Mouse (Mus musculus) forebrain, postnatal 0 days (tissue): ENCODE data around the gene Gimap7. TPM values are rescaled to one million over a fixed set of nuclear protein-coding genes. Genes with fewer than 3 reads are reported as not detected.

Experiments
- ATAC-seq: fragments of 200-750 bp; cut with Nextera tagmentation; 2 replicates; pipeline ENCODE4 v1.8.0; 2017; ENCODE audit warnings: mild to moderate bottlenecking, moderate library complexity
- DNase-seq: peaks from one replicate; pipeline ENCODE4 v3.0.0-alpha.2; 2015
- H3K27ac ChIP-seq: fragments of 300-500 bp; sonication (generic); 2 replicates; pipeline ENCODE4 v1.5.1; 2014; ENCODE audit warnings: low read depth, mild to moderate bottlenecking, antibody characterized with exemption, low read length, moderate library complexity, mixed read lengths
- H3K27me3 ChIP-seq: fragments of 300-500 bp; sonication (generic); 2 replicates; pipeline ENCODE4 v1.6.1; 2014; ENCODE audit warnings: mild to moderate bottlenecking, low read length, mixed read lengths; ENCODE audit not compliant: insufficient read depth
- H3K36me3 ChIP-seq: fragments of 300-500 bp; sonication (generic); 2 replicates; pipeline ENCODE4 v1.6.1; 2014; ENCODE audit warnings: mild to moderate bottlenecking, moderate library complexity; ENCODE audit not compliant: insufficient read depth
- H3K4me1 ChIP-seq: fragments of 300-500 bp; sonication (generic); 2 replicates; pipeline ENCODE4 v1.6.1; 2014; ENCODE audit warnings: antibody characterized with exemption; ENCODE audit not compliant: insufficient read depth
- H3K4me2 ChIP-seq: fragments of 300-500 bp; sonication (generic); 2 replicates; pipeline ENCODE4 v1.6.1; 2014; ENCODE audit warnings: low read depth, mild to moderate bottlenecking, moderate library complexity
- H3K4me3 ChIP-seq: fragments of 300-500 bp; sonication (generic); 2 replicates; pipeline ENCODE4 v1.5.1; 2014; ENCODE audit warnings: low read depth, low read length, mixed read lengths
- H3K9ac ChIP-seq: fragments of 300-500 bp; sonication (generic); 2 replicates; pipeline ENCODE4 v1.6.1; 2014; ENCODE audit warnings: mild to moderate bottlenecking
- H3K9me3 ChIP-seq: fragments of 300-500 bp; sonication (generic); 2 replicates; pipeline ENCODE4 v1.6.1; 2016; ENCODE audit warnings: low read length
- CTCF ChIP-seq: sonication (generic); IDR thresholded peaks from 2 replicates; pipeline ENCODE4 v1.5.1; 2016; ENCODE audit warnings: antibody characterized with exemption, control low read depth, low read depth
- WGBS: fragments of 180-500 bp; shearing (Covaris S2); extraction: QIAGEN DNeasy Blood & Tissue Kit; methylation state at CpG from one replicate; pipeline ENCODE4 v1.1.7; 2014; 5-methylcytosine and 5-hydroxymethylcytosine counted together
- polyA plus RNA-seq: library from polyadenylated mRNA; unstranded; fragments of >200 nt; fragmentation: Nextera tagmentation; extraction: Ambion mirVana; gene quantifications from 2 replicates; pipeline ENCODE4 v1.2.1, GENCODE M21; 2015
- total RNA-seq: library from RNA; depleted of rRNA; stranded (reverse); fragments of >200 nt; gene quantifications from 2 replicates; pipeline ENCODE4 v1.2.3, GENCODE M21; 2014

The Gimap7 gene
- total and polyA plus RNA-seq, 2 experiments from 2014 or later: not detected

DNA sequence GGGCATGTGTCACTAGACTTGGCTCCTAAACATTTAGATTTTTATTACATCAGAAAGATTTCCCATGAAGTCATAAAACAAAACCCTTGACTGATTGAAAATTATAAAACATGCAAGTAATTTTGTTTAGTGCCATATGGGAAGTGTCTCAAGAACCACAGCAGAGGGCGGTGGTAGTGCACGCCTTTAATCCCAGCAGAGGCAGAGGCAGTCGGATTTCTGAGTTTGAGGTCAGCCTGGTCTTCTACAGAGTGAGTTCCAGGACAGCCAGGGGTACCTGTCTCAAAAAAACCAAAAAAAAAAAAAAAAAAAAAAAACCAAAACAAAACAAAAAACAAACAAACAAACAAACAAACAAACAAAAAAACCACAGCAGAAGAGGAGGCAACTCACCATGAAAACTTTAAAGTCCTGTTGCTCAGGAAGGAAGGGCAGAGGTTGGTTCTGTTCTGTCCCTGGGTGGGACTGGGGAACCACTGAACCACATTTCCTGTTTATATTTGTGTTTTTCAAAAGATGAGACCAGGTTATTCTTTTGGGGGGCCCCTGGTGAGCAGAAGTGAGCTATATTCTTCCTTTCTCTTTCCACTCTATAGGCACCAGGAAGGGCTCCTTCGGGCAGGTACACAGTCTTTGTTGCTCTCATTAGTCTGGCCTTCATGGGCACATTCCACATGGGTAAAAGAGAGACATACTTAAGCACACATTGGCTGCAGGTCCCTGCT, 21.4 kb upstream of the Gimap7 start:
- no peaks in the 10 kb centered on the region for H3K4me1 ChIP-seq
- TF ChIP-seq CTCF: no peak
- no peak for DNase-seq
- no peaks in the 10 kb centered on the region for H3K36me3 ChIP-seq
- no peak for ATAC-seq
- 77% methylated on average over 4 of the region's 4 CpGs for WGBS
- H3K27ac ChIP-seq: no peak overlapping the region
- H3K27me3 ChIP-seq: no peaks in the 10 kb centered on the region
- H3K9me3 ChIP-seq: no peaks in the 10 kb centered on the region
- no peak overlapping the region for H3K4me2 ChIP-seq
- H3K4me3 ChIP-seq: no peak overlapping the region
- no peak overlapping the region for H3K9ac ChIP-seq

DNA sequence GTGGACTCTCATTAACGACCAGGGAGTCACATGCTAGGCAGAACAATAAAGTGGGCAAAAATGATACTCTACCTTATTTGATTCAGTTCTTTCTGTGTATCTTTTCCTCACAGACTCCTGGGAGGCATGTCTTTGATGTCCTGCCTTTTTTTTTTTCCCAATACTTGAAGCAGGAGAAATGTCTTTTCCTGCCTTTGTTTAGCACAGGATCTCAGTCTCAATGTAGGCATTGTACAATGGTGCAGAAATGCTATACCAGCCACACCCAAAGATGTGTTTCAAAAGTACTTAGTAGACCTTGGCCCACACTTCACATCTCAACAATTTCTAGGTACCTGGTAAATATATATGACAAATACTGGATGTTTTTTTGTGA, 20.9 kb upstream of the Gimap7 start:
- no peaks in the 10 kb centered on the region for H3K36me3 ChIP-seq
- no peak for TF ChIP-seq CTCF
- WGBS: 16% methylated on average over 1 of the region's 1 CpGs
- H3K4me1 ChIP-seq: no peaks in the 10 kb centered on the region
- H3K27ac ChIP-seq: no peak overlapping the region
- no peak overlapping the region for H3K9ac ChIP-seq
- H3K4me2 ChIP-seq: no peak overlapping the region
- H3K4me3 ChIP-seq: no peak overlapping the region
- ATAC-seq (no peak), DNase-seq (no peak)
- H3K27me3 ChIP-seq: no peaks in the 10 kb centered on the region
- H3K9me3 ChIP-seq: no peaks in the 10 kb centered on the region

- DNase-seq (no peak), ATAC-seq (no peak)
- no peaks in the 10 kb centered on the region for H3K36me3 ChIP-seq
- TF ChIP-seq CTCF: no peak
- H3K9ac ChIP-seq: no peak overlapping the region
- no peak overlapping the region for H3K27ac ChIP-seq
- no peaks in the 10 kb centered on the region for H3K27me3 ChIP-seq
- no peaks in the 10 kb centered on the region for H3K9me3 ChIP-seq
- no peaks in the 10 kb centered on the region for H3K4me1 ChIP-seq
- no peak overlapping the region for H3K4me3 ChIP-seq
- 74% methylated on average over 7 of the region's 7 CpGs for WGBS
- no peak overlapping the region for H3K4me2 ChIP-seq
Measured at GRCm38 (mm10) chr6:48698066-48698856, 20.2 kb upstream of the Gimap7 start.

GRCm38 (mm10) chr6:48698888-48699287, 19.5 kb upstream of the Gimap7 start:
- ATAC-seq: no peak
- Histone ChIP-seq H3K36me3 (no peaks in the 10 kb centered on the region), H3K4me2 (no peak overlapping the region), H3K9ac (no peak overlapping the region), H3K27ac (no peak overlapping the region), H3K4me3 (no peak overlapping the region), H3K27me3 (no peaks in the 10 kb centered on the region), H3K4me1 (no peaks in the 10 kb centered on the region), H3K9me3 (no peaks in the 10 kb centered on the region)
- DNase-seq: no peak
- no peak for TF ChIP-seq CTCF
- WGBS: 83% methylated on average over 3 of the region's 3 CpGs

DNA sequence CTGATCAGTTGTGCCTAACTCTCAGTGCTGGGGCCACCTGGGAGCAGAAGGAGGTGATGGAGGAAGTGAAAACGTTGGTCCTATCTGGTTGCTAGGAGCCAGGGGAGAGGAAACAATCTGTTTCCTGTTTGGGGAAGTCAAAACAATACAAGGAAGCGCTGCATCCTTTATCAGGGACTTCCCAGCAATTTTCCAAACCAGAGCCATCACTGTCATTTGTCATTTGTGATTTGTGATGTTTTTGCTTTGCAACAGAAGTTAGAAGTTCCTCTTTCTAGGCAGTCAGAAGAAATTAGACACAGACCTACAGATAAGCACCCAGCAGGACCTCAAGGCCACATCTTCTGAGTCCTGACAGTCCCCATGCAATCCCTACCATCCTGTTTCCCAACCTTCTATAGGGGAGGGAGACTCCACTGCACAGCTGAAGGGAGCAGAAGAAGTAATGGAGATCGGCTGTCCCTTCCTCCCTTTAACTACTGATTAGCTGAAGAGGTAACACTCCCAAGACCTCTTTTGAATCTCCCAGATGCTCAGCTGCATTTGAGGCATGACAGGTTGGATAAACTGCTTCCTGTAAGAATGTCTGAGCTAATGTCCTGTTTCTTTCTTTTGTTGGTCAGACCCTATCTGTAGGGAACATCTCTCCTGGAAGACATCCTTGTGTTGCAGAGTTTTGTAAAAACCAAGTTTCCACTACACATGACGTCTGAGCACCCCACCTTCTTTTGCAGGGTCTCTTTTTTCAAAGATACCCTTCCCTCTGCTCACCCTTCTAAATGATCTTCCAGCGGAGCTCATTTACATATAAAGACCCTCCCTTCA, 18.0 kb upstream of the Gimap7 start:
- Histone ChIP-seq H3K4me3 (no peak overlapping the region), H3K9ac (no peak overlapping the region), H3K36me3 (no peaks in the 10 kb centered on the region), H3K27me3 (no peaks in the 10 kb centered on the region), H3K27ac (no peak overlapping the region), H3K4me2 (no peak overlapping the region), H3K9me3 (no peaks in the 10 kb centered on the region), H3K4me1 (no peaks in the 10 kb centered on the region)
- no peak for TF ChIP-seq CTCF
- WGBS: 60% methylated on average over 5 of the region's 5 CpGs
- ATAC-seq (no peak), DNase-seq (no peak)

DNA sequence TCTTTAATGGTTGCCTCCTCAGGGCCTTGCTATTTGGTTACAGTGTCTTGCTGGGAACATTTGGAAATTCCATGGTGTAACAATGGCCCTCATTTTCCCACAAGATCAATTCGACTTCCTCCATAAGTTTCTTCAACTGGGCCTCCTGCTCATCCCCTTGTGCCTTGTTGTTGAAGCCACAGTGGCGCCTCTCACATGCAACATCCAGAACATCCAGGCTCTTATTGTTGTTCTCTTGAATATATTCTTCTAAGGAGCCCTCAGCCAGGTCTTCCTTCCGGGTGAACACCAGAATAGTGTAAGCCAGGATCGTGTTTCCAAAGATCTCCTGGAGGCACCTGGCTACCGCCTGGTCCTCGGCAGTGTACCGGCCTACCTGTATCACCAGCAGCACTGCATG, 16.3 kb upstream of the Gimap7 start:
- no peak overlapping the region for H3K9ac ChIP-seq
- H3K4me3 ChIP-seq: no peak overlapping the region
- ATAC-seq (no peak), DNase-seq (no peak)
- H3K36me3 ChIP-seq: no peaks in the 10 kb centered on the region
- no peak overlapping the region for H3K4me2 ChIP-seq
- H3K27me3 ChIP-seq: no peaks in the 10 kb centered on the region
- H3K4me1 ChIP-seq: no peaks in the 10 kb centered on the region
- TF ChIP-seq CTCF: no peak
- H3K27ac ChIP-seq: no peak overlapping the region
- WGBS: 87% methylated on average over 7 of the region's 7 CpGs
- H3K9me3 ChIP-seq: no peaks in the 10 kb centered on the region
